Mouse (Mus musculus) ES-Bruce4 (cell line): ENCODE measurements around the gene Aktip. TPM values are rescaled to one million over a fixed set of nuclear protein-coding genes. Genes with fewer than 3 reads are reported as not detected.

Experiments used
- H3K27ac ChIP-seq: 2 replicates; pipeline ENCODE4 v1.5.1; 2012; ENCODE audit warnings: low read length, inconsistent platforms; ENCODE audit not compliant: insufficient read depth
- H3K27me3 ChIP-seq: 2 replicates; pipeline ENCODE4 v1.6.1; 2012; ENCODE audit warnings: mild to moderate bottlenecking, low read length, inconsistent platforms; ENCODE audit not compliant: control insufficient read depth, poor library complexity, insufficient read depth, severe bottlenecking
- H3K36me3 ChIP-seq: 2 replicates; pipeline ENCODE4 v1.6.1; 2012; ENCODE audit warnings: inconsistent platforms, mild to moderate bottlenecking, low read length, moderate library complexity; ENCODE audit not compliant: control insufficient read depth, poor library complexity, insufficient read depth, severe bottlenecking
- H3K4me1 ChIP-seq: one replicate; pipeline ENCODE4 v1.8.1; 2011; ENCODE audit warnings: low read length; ENCODE audit not compliant: control insufficient read depth, insufficient read depth
- H3K4me3 ChIP-seq: 2 replicates; pipeline ENCODE4 v1.5.1; 2011; ENCODE audit warnings: low read depth, mild to moderate bottlenecking, low read length
- H3K9ac ChIP-seq: 2 replicates; pipeline ENCODE4 v1.6.1; 2012; ENCODE audit warnings: low read depth, mild to moderate bottlenecking, inconsistent platforms; ENCODE audit not compliant: poor library complexity, severe bottlenecking
- H3K9me3 ChIP-seq: replicated peaks from 2 replicates; pipeline ENCODE4 v1.6.1; 2012; ENCODE audit warnings: mild to moderate bottlenecking, low read length, inconsistent platforms; ENCODE audit not compliant: control insufficient read depth, poor library complexity, insufficient read depth, severe bottlenecking
- CTCF ChIP-seq: IDR thresholded peaks from one replicate; pipeline ENCODE4 v1.8.1; 2011; ENCODE audit warnings: low read depth, low read length
- EP300 ChIP-seq: IDR thresholded peaks from 2 replicates; pipeline ENCODE4 v1.6.1; 2011; ENCODE audit warnings: low read depth, low read length; ENCODE audit not compliant: insufficient read depth
- POLR2A ChIP-seq: IDR thresholded peaks from one replicate; pipeline ENCODE4 v1.8.1; 2011; ENCODE audit warnings: low read length; ENCODE audit not compliant: insufficient read depth
- polyA plus RNA-seq: library from polyadenylated mRNA; stranded (reverse); fragments of >200 nt; gene quantifications from 2 replicates; pipeline ENCODE4 v1.2.4, GENCODE M21; 2011; ENCODE audit warnings: low read depth; ENCODE audit not compliant: missing spikeins, insufficient read depth, insufficient read length

Aktip gene
- polyA plus RNA-seq, 1 experiment: 74.4 TPM

GRCm38 (mm10) chr8:91234097-91234496 lies 34.3 kb upstream of the Aktip start:
- H3K9ac ChIP-seq: no peak overlapping the region
- no peaks in the 10 kb centered on the region; the same call in 1 of the 2 replicates for H3K36me3 ChIP-seq
- no peaks in the 10 kb centered on the region for H3K4me1 ChIP-seq
- H3K27me3 ChIP-seq: no peaks in the 10 kb centered on the region
- peaks cover 7% of the 10 kb centered on the region for H3K9me3 ChIP-seq
- H3K27ac ChIP-seq: no peak overlapping the region
- no peak overlapping the region for H3K4me3 ChIP-seq
- TF ChIP-seq EP300 (no peak), CTCF (no peak), POLR2A (no peak)

GRCm38 (mm10) chr8:91227421-91227841 lies 27.7 kb upstream of the Aktip start:
- Histone ChIP-seq H3K27ac (no peak overlapping the region), H3K4me1 (no peaks in the 10 kb centered on the region), H3K4me3 (no peak overlapping the region), H3K9me3 (peaks cover 7% of the 10 kb centered on the region), H3K36me3 (no peaks in the 10 kb centered on the region; the same call in 1 of the 2 replicates), H3K9ac (no peak overlapping the region), H3K27me3 (no peaks in the 10 kb centered on the region)
- no peak for TF ChIP-seq POLR2A
- TF ChIP-seq CTCF: no peak
- TF ChIP-seq EP300: no peak

GRCm38 (mm10) chr8:91224227-91224626 lies 24.5 kb upstream of the Aktip start:
- H3K9me3 ChIP-seq: no peaks in the 10 kb centered on the region
- no peak overlapping the region for H3K4me3 ChIP-seq
- TF ChIP-seq EP300 (no peak), CTCF (no peak), POLR2A (no peak)

GRCm38 (mm10) chr8:91221841-91222240 lies 22.1 kb upstream of the Aktip start:
- H3K27me3 ChIP-seq: no peaks in the 10 kb centered on the region
- no peak overlapping the region for H3K4me3 ChIP-seq
- H3K4me1 ChIP-seq: no peaks in the 10 kb centered on the region
- 0 out of 2 replicates have a peak, but pooled peaks cover 5% of the 10 kb centered on the region for H3K9me3 ChIP-seq
- H3K36me3 ChIP-seq: no peaks in the 10 kb centered on the region
- no peak overlapping the region for H3K9ac ChIP-seq
- TF ChIP-seq POLR2A: no peak
- no peak for TF ChIP-seq EP300
- no peak for TF ChIP-seq CTCF
- no peak overlapping the region for H3K27ac ChIP-seq

More at GRCm38 (mm10) chr8:91224227-91224626, 24.5 kb upstream of the Aktip start:
- Histone ChIP-seq H3K27ac (no peak overlapping the region), H3K9ac (no peak overlapping the region), H3K36me3 (no peaks in the 10 kb centered on the region), H3K27me3 (no peaks in the 10 kb centered on the region), H3K4me1 (no peaks in the 10 kb centered on the region)

- Histone ChIP-seq H3K4me1 (no peaks in the 10 kb centered on the region), H3K27me3 (no peaks in the 10 kb centered on the region), H3K9me3 (0 out of 2 replicates have a peak, but pooled peaks cover 5% of the 10 kb centered on the region), H3K36me3 (no peaks in the 10 kb centered on the region), H3K9ac (no peak overlapping the region), H3K27ac (no peak overlapping the region), H3K4me3 (no peak overlapping the region)
- no peak for TF ChIP-seq EP300
- TF ChIP-seq POLR2A: no peak
These were observed 18.5 kb upstream of the Aktip start for GRCm38 (mm10) chr8:91218271-91218670.

GRCm38 (mm10) chr8:91217062-91217905 lies 17.5 kb upstream of the Aktip start:
- no peaks in the 10 kb centered on the region for H3K4me1 ChIP-seq
- no peak overlapping the region for H3K9ac ChIP-seq
- no peak overlapping the region for H3K27ac ChIP-seq
- TF ChIP-seq POLR2A (no peak), EP300 (no peak), CTCF (no peak)
- H3K4me3 ChIP-seq: no peak overlapping the region
- no peaks in the 10 kb centered on the region for H3K27me3 ChIP-seq
- no peaks in the 10 kb centered on the region for H3K36me3 ChIP-seq
- 0 out of 2 replicates have a peak, but pooled peaks cover 5% of the 10 kb centered on the region for H3K9me3 ChIP-seq
